ENCODE assay signal across 14 mouse cellular contexts in genomic region chr4:123927961-123928360, GRCm38 (mm10). TPM values are rescaled to one million over a fixed set of nuclear protein-coding genes. Genes with fewer than 3 reads are reported as not detected.
DNase-seq lines count a peak whose midpoint lies in the region; ATAC-seq and TF ChIP-seq lines count a peak whose summit lies in the region.
"Had no signal": no experiment of that assay in that cellular context is flagged by ENCODE, and none has a peak within 500 bp of the region (broad histone marks: within the 10 kb centered on the region; RNA-seq: fewer than 3 reads in every experiment).

No protein-coding gene starts in this region.

- intact Hi-C loops in heart, postnatal 36 days (cut with DNase I), result no loop called here

- no peak overlapping the region for H3K4me3 ChIP-seq in heart, embryonic 16.5 days (ENCODE audit: low read length)
- H3K4me3 ChIP-seq in spleen, adult 2 months (ENCODE audit: extremely low read depth, insufficient read depth, insufficient read length), result no peak overlapping the region
- no peak overlapping the region for H3K4me3 ChIP-seq in liver, embryonic 14.5 days (ENCODE audit: insufficient read depth in 1 of 2, low read depth in 2 of 2, low read length in 2 of 2)
- H3K4me3 ChIP-seq: forebrain, embryonic 13.5 days had no signal

- ATAC-seq in heart, embryonic 16.5 days (replicated peaks; ENCODE audit: extremely low read depth, insufficient read depth, low FRiP score), result 0 out of 2 replicates have a peak, but pooled peaks have one; percentile 18
- ATAC-seq in liver, embryonic 14.5 days (ENCODE audit: insufficient read depth), result peak; percentile 58; the same call in 1 of the 2 replicates
- ATAC-seq: activated CD4-positive, CD25-positive, alpha-beta regulatory T cell, adult 4 months; forebrain, embryonic 13.5 days; inflammation-experienced regulatory T-cells, adult 6 months had no signal

- 0 out of 2 replicates have a peak, but pooled peaks cover 2% of the 10 kb centered on the region for H3K4me1 ChIP-seq in heart, embryonic 16.5 days (ENCODE audit: control insufficient read depth, insufficient read depth, low read length)
- peaks cover 7% of the 10 kb centered on the region for H3K4me1 ChIP-seq in spleen, adult 2 months (ENCODE audit: control insufficient read depth, insufficient read depth, insufficient read length)
- no peaks in the 10 kb centered on the region for H3K4me1 ChIP-seq in liver, embryonic 14.5 days (replicated peaks; ENCODE audit: control insufficient read depth in 2 of 2, insufficient read depth in 2 of 2, low read length in 1 of 2)
- H3K4me1 ChIP-seq: forebrain, embryonic 13.5 days had no signal

- no peak for DNase-seq in heart, postnatal 36 days
- peak; percentile 16 to 34 for DNase-seq in spleen, adult 2 months (ENCODE audit: low read depth in 1 of 2, low spot score in 2 of 2)
- DNase-seq in spleen, postnatal 4 days (ENCODE audit: low spot score in 2 of 2), result no peak
- DNase-seq in liver, embryonic 14.5 days (ENCODE audit: low read depth in 3 of 3, low spot score in 3 of 3), result no peak
- DNase-seq in skeletal muscle tissue, adult 2 months (ENCODE audit: low read depth, low spot score), result peak; percentile 45
- no peak for DNase-seq in left cerebral cortex, adult 11 months (ENCODE audit: low spot score)
- DNase-seq in embryo, embryonic 10 days (ENCODE audit: low spot score), result no peak

- H3K9me3 ChIP-seq in heart, embryonic 16.5 days (replicated peaks; ENCODE audit: control insufficient read depth, low read length), result no peaks in the 10 kb centered on the region
- H3K9me3 ChIP-seq in liver, embryonic 14.5 days (ENCODE audit: control insufficient read depth, low read length), result no peaks in the 10 kb centered on the region
- H3K9me3 ChIP-seq: forebrain, embryonic 13.5 days had no signal

- H3K36me3 ChIP-seq in heart, embryonic 16.5 days (ENCODE audit: control insufficient read depth, insufficient read depth), result peaks cover 51% of the 10 kb centered on the region
- H3K36me3 ChIP-seq in spleen, adult 2 months (ENCODE audit: control insufficient read depth, insufficient read depth, low read length), result peaks cover 37% of the 10 kb centered on the region
- peaks cover 46% of the 10 kb centered on the region for H3K36me3 ChIP-seq in liver, embryonic 14.5 days (replicated peaks; ENCODE audit: control insufficient read depth, insufficient read depth, low read depth)

- no peak overlapping the region for H3K9ac ChIP-seq in heart, embryonic 16.5 days (ENCODE audit: low read length)
- no peak overlapping the region for H3K9ac ChIP-seq in liver, embryonic 14.5 days (replicated peaks)
- H3K9ac ChIP-seq: forebrain, embryonic 13.5 days had no signal

- H3K27ac ChIP-seq in heart, embryonic 16.5 days (ENCODE audit: low read length), result no peak overlapping the region
- H3K27ac ChIP-seq in spleen, adult 2 months (ENCODE audit: insufficient read depth, low read length), result peak overlapping the region; percentile 70
- H3K27ac ChIP-seq in liver, embryonic 14.5 days, result no peak overlapping the region
- H3K27ac ChIP-seq: forebrain, embryonic 13.5 days had no signal

- TF ChIP-seq CTCF in spleen, adult 2 months (IDR thresholded peaks at IDR 0.05; ENCODE audit: extremely low read depth, insufficient read depth, insufficient read length, insufficient replicate concordance), result no peak
- TF ChIP-seq CTCF in liver, embryonic 14.5 days (IDR thresholded peaks at IDR 0.05; ENCODE audit: low read depth), result no peak

- no peak overlapping the region for H3K4me2 ChIP-seq in heart, embryonic 16.5 days (ENCODE audit: low read depth, low read length)
- H3K4me2 ChIP-seq in liver, embryonic 14.5 days (ENCODE audit: low read depth), result no peak overlapping the region
- H3K4me2 ChIP-seq: forebrain, embryonic 13.5 days; midbrain, embryonic 11.5 days had no signal

- H3K27me3 ChIP-seq in heart, embryonic 16.5 days (ENCODE audit: control insufficient read depth, insufficient read depth, low read length), result no peaks in the 10 kb centered on the region
- H3K27me3 ChIP-seq in spleen, adult 2 months (ENCODE audit: control insufficient read depth, insufficient read depth, low read length), result no peaks in the 10 kb centered on the region
- H3K27me3 ChIP-seq in liver, embryonic 14.5 days (ENCODE audit: control insufficient read depth, insufficient read depth, low read length), result no peaks in the 10 kb centered on the region
- H3K27me3 ChIP-seq: forebrain, embryonic 13.5 days had no signal

- TF ChIP-seq POLR2A in spleen, adult 2 months (IDR thresholded peaks at IDR 0.05; ENCODE audit: low read depth, low read length), result no peak

- no peak for TF ChIP-seq EP300 in liver, embryonic 14.5 days (IDR thresholded peaks at IDR 0.05; ENCODE audit: low read depth)

RNA-seq across cellular contexts. Expression of gene 4930535I16Rik, which starts 10.1 kb away (rescaled TPM):
- not detected in 2 replicates for polyA plus RNA-seq in heart, embryonic 16.5 days (2015; fragmentation: Nextera tagmentation; extraction: Ambion mirVana)
- not detected for total RNA-seq in heart, postnatal 36 days (2021)
- not detected in 2 replicates for polyA plus RNA-seq in spleen, adult 2 months (2012; rRNA removed)
- not detected in 2 replicates for polyA plus RNA-seq in liver, embryonic 14.5 days (2012; rRNA removed)
- polyA plus RNA-seq in liver, embryonic 14.5 days (2014; fragmentation: Nextera tagmentation; extraction: Ambion mirVana), result not detected in 2 replicates
- total RNA-seq: left cerebral cortex, postnatal 36 days had no signal
- polyA plus RNA-seq: activated CD4-positive, CD25-positive, alpha-beta regulatory T cell, adult 4 months; forebrain, embryonic 13.5 days; gonadal fat pad, adult 2 months; inflammation-experienced regulatory T-cells, adult 6 months; midbrain, embryonic 11.5 days had no signal

RNA-seq across cellular contexts. Expression of gene Rragc, which starts 10.7 kb away (rescaled TPM):
- polyA plus RNA-seq in heart, embryonic 16.5 days (2015; fragmentation: Nextera tagmentation; extraction: Ambion mirVana), result 40.3 and 44.4 TPM in 2 replicates
- 10 to 100 TPM; 39.8 to 40.0 TPM for total RNA-seq in heart, postnatal 36 days (2021)
- polyA plus RNA-seq in spleen, adult 2 months (2012; rRNA removed), result 24.9 and 26.5 TPM in 2 replicates
- 12.8 and 17.4 TPM in 2 replicates for polyA plus RNA-seq in liver, embryonic 14.5 days (2012; rRNA removed)
- 18.4 and 19.8 TPM in 2 replicates for polyA plus RNA-seq in liver, embryonic 14.5 days (2014; fragmentation: Nextera tagmentation; extraction: Ambion mirVana)

RNA-seq across cellular contexts. Expression of gene Mycbp, which starts 23.3 kb away (rescaled TPM):
- polyA plus RNA-seq in heart, embryonic 16.5 days (2015; fragmentation: Nextera tagmentation; extraction: Ambion mirVana), result 49.1 and 55.4 TPM in 2 replicates
- 10 to 100 TPM; 23.0 to 25.6 TPM for total RNA-seq in heart, postnatal 36 days (2021)
- polyA plus RNA-seq in spleen, adult 2 months (2012; rRNA removed), result 3.8 and 4.5 TPM in 2 replicates
- 16.3 and 34.1 TPM in 2 replicates for polyA plus RNA-seq in liver, embryonic 14.5 days (2012; rRNA removed)
- 61.0 and 65.8 TPM in 2 replicates for polyA plus RNA-seq in liver, embryonic 14.5 days (2014; fragmentation: Nextera tagmentation; extraction: Ambion mirVana)

Comparison
In these comparisons a context has a peak if more than half of its experiments do, and no peak if none do; other contexts are left out.
1. DNase-seq: peak in spleen, adult 2 months (2 of 2) and skeletal muscle tissue, adult 2 months (single experiment); none in heart, postnatal 36 days (0 of 2), spleen, postnatal 4 days (0 of 2), liver, embryonic 14.5 days (0 of 3), left cerebral cortex, adult 11 months (single experiment) and embryo, embryonic 10 days (single experiment).